Mouse (Mus musculus) duodenum, adult 2 months (tissue): ENCODE measurements around the gene Myo1f. TPM values are rescaled to one million over a fixed set of nuclear protein-coding genes. Genes with fewer than 3 reads are reported as not detected.

Source experiments
- polyA plus RNA-seq: library from polyadenylated mRNA; depleted of rRNA; stranded (reverse); fragments of >200 nt; gene quantifications from 2 replicates; pipeline ENCODE4 v1.2.3, GENCODE M21; 2012; ENCODE audit warnings: low replicate concordance; rRNA removed

Gene Myo1f
- polyA plus RNA-seq: 1.7 and 4.0 TPM in 2 replicates

GRCm38 (mm10) chr17:33555223-33555855 lies at the start of gene Myo1f:
Myo1f (plus strand) TSS chr17:33555707.

GRCm38 (mm10) chr17:33523918-33524755 lies 31.4 kb upstream of the Myo1f start, which contains the start of gene Adamts10:
Adamts10 (plus strand) TSS chr17:33524204.

GRCm38 (mm10) chr17:33628621-33629486 lies 73.3 kb downstream of the Myo1f start, which contains the start of gene Zfp414:
Zfp414 (plus strand) TSS chr17:33629090.

GRCm38 (mm10) chr17:33637516-33638276 lies 82.2 kb downstream of the Myo1f start, which contains the start of gene Pram1:
Pram1 (plus strand) TSS chr17:33638056.

Other genes starting within 250 kb of the Myo1f start
- 0.08 and 0.15 TPM in 2 replicates for gene Zfp81, start 196.8 kb upstream of the Myo1f start, polyA plus RNA-seq
- 0.08 and 0.42 TPM in 2 replicates for gene Zfp101, start 161.1 kb upstream of the Myo1f start, polyA plus RNA-seq
- gene Actl9, start 122.8 kb upstream of the Myo1f start, polyA plus RNA-seq: 0.11 TPM in 1 of 2 replicates, not detected in the other
- 21.5 and 30.7 TPM in 2 replicates for gene Adamts10, start 31.5 kb upstream of the Myo1f start, polyA plus RNA-seq
- 40.3 and 53.5 TPM in 2 replicates for gene Zfp414, start 73.4 kb downstream of the Myo1f start, polyA plus RNA-seq
- gene Pram1, start 82.3 kb downstream of the Myo1f start, polyA plus RNA-seq: 1.3 TPM in 1 of 2 replicates, not detected in the other
- 47.0 and 51.6 TPM in 2 replicates for gene Hnrnpm, start 131.2 kb downstream of the Myo1f start, polyA plus RNA-seq
- 51.8 and 80.7 TPM in 2 replicates for gene March2, start 163.0 kb downstream of the Myo1f start, polyA plus RNA-seq
- 313 and 378 TPM in 2 replicates for gene Rab11b, start 204.8 kb downstream of the Myo1f start, polyA plus RNA-seq
- 30.9 and 75.7 TPM in 2 replicates for gene Angptl4, start 226.1 kb downstream of the Myo1f start, polyA plus RNA-seq